Mouse (Mus musculus): Measurements from ENCODE around the gene Med7.

Gene Med7

GRCm38 (mm10) chr11:46436760-46437458 lies at the start of gene Med7:
TSS of gene Med7 (plus strand) at chr11:46436925.
- DNase-seq (ENCODE audit: low read depth, low spot score), result peak; percentile 100

GRCm38 (mm10) chr11:46387061-46387460 lies 49.7 kb upstream of the Med7 start:
- no peak for DNase-seq (ENCODE audit: low read depth, low spot score)

- no peak for DNase-seq (ENCODE audit: low read depth, low spot score)
These were observed 48.3 kb upstream of the Med7 start for GRCm38 (mm10) chr11:46388438-46388837.

GRCm38 (mm10) chr11:46389336-46390117 lies 47.2 kb upstream of the Med7 start, which contains the start of gene Itk:
TSS of gene Itk (minus strand) at chr11:46389515.
- DNase-seq (ENCODE audit: low read depth, low spot score), result no peak

- no peak for DNase-seq (ENCODE audit: low read depth, low spot score)
These were observed 46.1 kb upstream of the Med7 start for GRCm38 (mm10) chr11:46390621-46391020.

GRCm38 (mm10) chr11:46392890-46393289 lies 43.8 kb upstream of the Med7 start:
- no peak for DNase-seq (ENCODE audit: low read depth, low spot score)

- DNase-seq (ENCODE audit: low read depth, low spot score), result no peak
These were observed 43.3 kb upstream of the Med7 start for GRCm38 (mm10) chr11:46393413-46393812.

GRCm38 (mm10) chr11:46395088-46395487 lies 41.6 kb upstream of the Med7 start:
- DNase-seq (ENCODE audit: low read depth, low spot score), result no peak

GRCm38 (mm10) chr11:46395698-46396097 lies 41.0 kb upstream of the Med7 start:
- no peak for DNase-seq (ENCODE audit: low read depth, low spot score)

GRCm38 (mm10) chr11:46396167-46396859 lies 40.4 kb upstream of the Med7 start, which contains the start of gene Fam71b:
TSS of gene Fam71b (plus strand) at chr11:46396559.
- no peak for DNase-seq (ENCODE audit: low read depth, low spot score)

GRCm38 (mm10) chr11:46396860-46397179 lies 39.9 kb upstream of the Med7 start:
- DNase-seq (ENCODE audit: low read depth, low spot score), result peak; percentile 48

- DNase-seq (ENCODE audit: low read depth, low spot score), result no peak
These were observed 38.8 kb upstream of the Med7 start for GRCm38 (mm10) chr11:46397900-46398299.

- no peak for DNase-seq (ENCODE audit: low read depth, low spot score)
These were observed 38.3 kb upstream of the Med7 start for GRCm38 (mm10) chr11:46398473-46398872.

GRCm38 (mm10) chr11:46398933-46399383 lies 37.8 kb upstream of the Med7 start:
- no peak for DNase-seq (ENCODE audit: low read depth, low spot score)

- no peak for DNase-seq (ENCODE audit: low read depth, low spot score)
These were observed 35.2 kb upstream of the Med7 start for GRCm38 (mm10) chr11:46401555-46401954.

- no peak for DNase-seq (ENCODE audit: low read depth, low spot score)
These were observed 31.7 kb upstream of the Med7 start for GRCm38 (mm10) chr11:46404986-46405385.

- peak; percentile 16 for DNase-seq (ENCODE audit: low read depth, low spot score)
These were observed 30.0 kb upstream of the Med7 start for GRCm38 (mm10) chr11:46406721-46407120.

- no peak for DNase-seq (ENCODE audit: low read depth, low spot score)
These were observed 26.6 kb upstream of the Med7 start for GRCm38 (mm10) chr11:46410018-46410563.

GRCm38 (mm10) chr11:46418438-46418837 lies 18.3 kb upstream of the Med7 start:
- no peak for DNase-seq (ENCODE audit: low read depth, low spot score)

GRCm38 (mm10) chr11:46418860-46419259 lies 17.9 kb upstream of the Med7 start:
- no peak for DNase-seq (ENCODE audit: low read depth, low spot score)

- no peak for DNase-seq (ENCODE audit: low read depth, low spot score)
These were observed 15.4 kb upstream of the Med7 start for GRCm38 (mm10) chr11:46421086-46421888.

Data from brain, adult 2 months (tissue).